Mouse (Mus musculus) adrenal gland, adult 18-20 months (tissue): ENCODE data around the gene Ifitm5. TPM values are rescaled to one million over a fixed set of nuclear protein-coding genes. Genes with fewer than 3 reads are reported as not detected.
A peak's percentile ranks its signal among the peaks of the same experiment; 100 is the strongest.

Experiments
- DNase-seq, 2 experiments: peaks; one replicate each; pipeline ENCODE4 v3.0.0; 2021 to 2022; ENCODE audit warnings: low spot score in 2 of 2
- total RNA-seq, 2 experiments: library from RNA; stranded (reverse); gene quantifications; 1 replicate in 1 of 2; 2 replicates in 1 of 2; pipeline ENCODE4 v1.2.3; 2021

The Ifitm5 gene
- total RNA-seq, 2 experiments from 2014 or later: 1.4 to 1.7 TPM

DNA sequence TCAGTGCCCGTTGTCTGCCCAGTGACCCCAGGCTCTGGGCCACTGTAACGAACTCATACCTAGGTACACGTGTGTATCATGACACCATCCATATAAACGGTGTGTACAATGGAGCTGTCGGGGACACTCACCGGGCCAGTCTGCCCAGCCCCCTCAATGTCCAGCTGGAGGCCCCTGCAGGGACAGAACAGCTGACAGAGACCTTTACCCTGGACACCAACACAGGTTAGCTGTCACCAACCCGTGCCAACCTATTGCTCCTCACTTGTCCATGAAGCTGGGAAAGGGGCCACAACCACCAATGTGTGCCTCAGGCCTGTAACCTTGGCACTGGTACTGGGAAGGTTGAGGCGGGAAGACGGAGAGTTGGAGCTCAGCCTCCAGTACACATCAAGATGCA, 7.8 kb downstream of the Ifitm5 start:
- DNase-seq: peak in 1 of 2 experiments; percentile 32

- DNase-seq: peak; percentile 83 to 84
Measured at GRCm38 (mm10) chr7:140941222-140942051, 8.7 kb downstream of the Ifitm5 start, which contains the start of gene Pgghg. TSS of gene Pgghg (plus strand) at chr7:140941391.

- no peak for DNase-seq
Measured at GRCm38 (mm10) chr7:140939669-140940171, 10.4 kb downstream of the Ifitm5 start.

GRCm38 (mm10) chr7:140938896-140939295, 11.2 kb downstream of the Ifitm5 start:
- no peak for DNase-seq

- DNase-seq: peak in 1 of 2 experiments; percentile 21
Measured at GRCm38 (mm10) chr7:140938436-140938835, 11.7 kb downstream of the Ifitm5 start.

GRCm38 (mm10) chr7:140927181-140927580, 22.9 kb downstream of the Ifitm5 start:
- DNase-seq: no peak

DNA sequence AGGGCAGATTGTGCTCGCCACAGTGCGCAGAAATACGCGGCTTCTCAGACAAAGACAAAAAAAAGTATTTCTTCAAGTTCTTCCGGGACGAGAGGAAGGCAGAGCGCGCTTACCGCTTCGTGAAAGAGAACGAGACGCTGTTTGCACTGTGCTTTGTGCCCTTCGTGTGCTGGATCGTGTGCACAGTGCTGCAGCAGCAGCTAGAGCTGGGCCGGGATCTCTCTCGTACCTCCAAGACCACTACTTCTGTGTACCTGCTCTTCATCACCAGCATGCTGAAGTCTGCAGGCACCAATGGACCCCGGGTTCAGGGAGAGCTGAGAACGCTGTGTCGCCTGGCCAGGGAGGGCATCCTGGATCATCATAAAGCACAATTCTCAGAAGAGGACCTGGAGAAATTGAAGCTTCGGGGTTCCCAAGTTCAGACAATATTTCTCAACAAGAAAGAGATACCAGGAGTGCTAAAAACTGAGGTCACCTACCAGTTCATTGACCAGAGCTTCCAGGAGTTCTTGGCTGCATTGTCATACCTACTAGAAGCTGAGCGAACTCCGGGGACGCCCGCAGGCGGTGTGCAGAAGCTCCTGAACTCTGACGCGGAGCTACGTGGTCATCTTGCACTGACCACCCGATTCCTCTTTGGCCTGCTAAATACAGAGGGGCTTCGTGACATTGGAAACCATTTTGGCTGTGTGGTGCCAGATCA, 26.9 kb downstream of the Ifitm5 start:
- no peak for DNase-seq

- peak; percentile 50 to 56 for DNase-seq
Measured at GRCm38 (mm10) chr7:140922398-140923069, 27.6 kb downstream of the Ifitm5 start.

- no peak for DNase-seq
Measured at GRCm38 (mm10) chr7:140921225-140921975, 28.7 kb downstream of the Ifitm5 start.

DNA sequence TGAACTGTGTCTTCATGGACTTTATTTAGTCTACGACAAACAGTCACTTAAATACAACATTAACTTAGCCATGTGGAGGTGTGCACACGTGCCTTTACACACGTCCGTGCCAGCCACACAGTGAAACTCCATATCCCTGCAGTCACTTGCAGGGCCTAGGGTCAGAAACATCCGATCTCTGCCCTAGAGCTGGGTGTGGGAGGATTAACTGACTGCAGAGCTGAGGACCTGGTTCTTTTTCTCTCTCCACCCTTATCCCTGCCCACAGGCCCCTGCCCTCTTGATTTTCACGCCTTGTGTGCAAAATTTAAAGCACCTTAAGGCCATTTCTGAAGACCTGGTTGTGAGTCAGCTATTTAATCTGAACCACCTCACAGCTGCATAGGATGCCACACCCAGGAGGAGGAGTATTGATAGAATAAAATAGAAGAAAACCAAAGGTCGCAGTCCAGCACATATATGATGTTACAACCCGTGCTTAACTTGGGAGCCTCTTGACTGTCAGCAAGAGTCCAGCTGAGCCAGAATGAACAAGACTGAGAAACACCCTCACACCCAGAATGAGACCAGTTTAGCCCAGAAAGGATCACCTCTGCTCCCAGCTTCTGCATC, 29.6 kb downstream of the Ifitm5 start, which contains the start of gene Nlrp6:
Gene Nlrp6 (plus strand): TSS at position 485 of the 612 bp plus-strand sequence.
- DNase-seq: no peak

GRCm38 (mm10) chr7:140919911-140920310, 30.2 kb downstream of the Ifitm5 start:
- DNase-seq: no peak

DNA sequence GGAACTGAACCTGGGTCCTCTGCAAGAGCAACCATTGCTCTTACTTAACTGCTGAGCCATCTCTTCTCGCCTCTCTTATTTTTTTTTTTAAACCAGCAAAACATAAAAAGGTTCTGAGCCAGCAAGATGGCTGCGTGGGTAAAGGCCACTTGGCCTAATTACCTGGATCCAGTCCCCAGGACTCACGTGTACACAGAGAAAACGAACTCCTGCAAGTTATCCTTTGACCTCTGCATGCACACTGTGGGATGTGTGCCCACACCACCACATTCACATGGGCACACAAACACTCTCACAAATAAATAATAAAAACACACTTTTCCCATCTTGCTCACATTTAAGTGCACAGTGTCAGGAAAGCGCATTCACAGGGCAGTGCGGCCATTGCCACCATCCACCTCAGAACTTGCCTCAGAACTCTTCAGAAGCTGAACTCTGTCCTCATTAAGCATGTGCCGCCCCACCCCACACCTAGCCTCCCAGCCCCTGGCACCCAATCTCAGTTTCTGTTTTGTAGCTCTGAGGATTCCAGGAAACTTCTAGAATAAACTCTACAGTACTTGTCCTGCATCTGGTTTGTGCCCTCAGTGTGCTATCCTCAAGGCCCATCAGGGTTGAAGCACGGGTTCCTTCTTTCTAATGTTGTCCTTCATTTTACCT, 35.9 kb downstream of the Ifitm5 start:
- no peak for DNase-seq

DNA sequence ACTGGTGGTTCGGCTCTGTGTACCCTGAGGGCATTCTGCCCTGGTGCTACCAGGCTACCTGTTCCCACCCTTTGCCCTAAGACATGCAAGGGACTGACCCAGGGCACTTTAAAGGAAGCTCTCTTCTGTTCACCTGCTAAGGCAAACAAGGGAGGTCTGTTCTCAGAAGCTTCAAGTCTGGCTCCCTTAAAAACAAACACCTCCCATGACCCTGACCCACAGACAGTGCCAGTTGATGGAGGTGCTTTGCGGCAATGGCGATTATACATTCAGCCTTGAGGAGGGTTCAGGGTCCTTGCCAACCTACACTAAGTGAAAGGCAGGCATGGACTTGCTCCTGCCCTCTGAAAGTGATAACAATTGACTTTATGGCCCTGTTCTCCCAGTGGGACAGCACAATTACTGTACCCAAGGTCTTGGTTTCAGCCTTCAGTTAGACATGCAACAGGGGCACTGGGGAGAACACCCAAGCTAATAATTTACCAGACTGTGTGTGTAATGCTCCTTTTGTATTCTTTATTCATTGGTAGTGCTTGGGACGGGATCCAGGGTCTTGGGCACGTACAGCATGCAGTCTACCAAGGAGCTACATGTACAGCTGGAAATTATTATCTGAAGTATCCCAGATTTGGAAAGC, 37.1 kb downstream of the Ifitm5 start:
- DNase-seq: no peak

DNA sequence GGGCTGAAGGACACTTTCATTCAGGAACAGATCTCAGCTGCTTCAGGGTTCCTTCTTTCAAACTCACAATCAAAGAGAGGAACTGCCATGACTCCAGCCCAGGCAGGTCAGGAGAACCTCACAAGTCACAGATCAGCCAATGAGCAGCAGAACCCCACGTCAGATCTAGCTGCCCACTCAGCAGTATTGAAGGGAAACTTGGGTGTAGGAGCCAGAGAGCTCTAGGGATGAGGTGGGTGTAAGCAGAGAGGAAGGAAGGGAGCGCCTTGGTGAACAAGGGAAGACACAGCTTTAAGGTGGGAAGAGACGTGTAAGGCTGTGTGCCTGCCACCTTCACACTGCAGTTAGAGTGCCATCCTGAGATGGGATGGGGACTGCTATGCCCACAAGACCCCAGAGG, 37.8 kb downstream of the Ifitm5 start:
- no peak for DNase-seq

GRCm38 (mm10) chr7:140908634-140909107, 41.4 kb downstream of the Ifitm5 start:
- peak; percentile 82 to 83 for DNase-seq

DNA sequence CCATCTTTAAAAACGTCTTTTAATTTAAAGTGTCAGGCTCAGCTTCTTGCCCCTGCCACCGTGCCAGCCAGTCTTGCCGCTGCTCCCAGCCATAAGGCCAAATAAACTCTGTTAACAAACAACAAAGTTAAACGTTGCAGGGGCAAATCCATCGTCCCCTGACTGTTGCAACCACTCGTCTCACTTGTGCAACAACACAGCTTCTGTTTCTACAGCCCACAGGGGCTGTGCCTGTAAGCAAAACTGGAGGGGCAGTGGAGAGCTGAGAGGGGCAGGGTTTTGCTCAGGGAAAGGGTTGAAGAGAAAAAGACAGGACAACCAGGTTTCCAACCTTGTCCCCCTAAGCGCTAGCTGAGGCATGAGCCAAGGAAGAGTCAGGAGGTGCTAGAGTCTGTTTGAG, 41.9 kb downstream of the Ifitm5 start:
- DNase-seq: no peak

GRCm38 (mm10) chr7:140907697-140908096, 42.4 kb downstream of the Ifitm5 start:
- DNase-seq: no peak

DNA sequence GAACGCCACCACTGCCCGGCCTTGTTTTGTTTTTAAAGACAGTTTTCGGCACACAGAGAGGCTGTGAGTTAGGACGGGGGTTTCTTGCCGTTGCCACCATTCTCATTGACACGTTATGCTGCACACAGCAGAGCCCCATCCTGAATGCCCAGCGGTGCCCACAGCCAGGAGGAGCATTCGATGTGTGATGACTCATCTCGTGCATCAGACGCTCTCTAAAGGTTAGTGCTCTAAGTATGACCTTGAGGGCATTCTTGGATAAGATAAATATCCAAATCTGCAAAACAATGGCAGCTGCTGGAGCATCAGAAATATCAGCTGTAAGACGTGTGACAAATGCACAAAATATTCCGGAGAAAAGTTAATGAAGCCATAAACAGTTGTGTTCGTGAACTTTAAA, 43.0 kb downstream of the Ifitm5 start:
- DNase-seq: peak; percentile 33 to 34

DNA sequence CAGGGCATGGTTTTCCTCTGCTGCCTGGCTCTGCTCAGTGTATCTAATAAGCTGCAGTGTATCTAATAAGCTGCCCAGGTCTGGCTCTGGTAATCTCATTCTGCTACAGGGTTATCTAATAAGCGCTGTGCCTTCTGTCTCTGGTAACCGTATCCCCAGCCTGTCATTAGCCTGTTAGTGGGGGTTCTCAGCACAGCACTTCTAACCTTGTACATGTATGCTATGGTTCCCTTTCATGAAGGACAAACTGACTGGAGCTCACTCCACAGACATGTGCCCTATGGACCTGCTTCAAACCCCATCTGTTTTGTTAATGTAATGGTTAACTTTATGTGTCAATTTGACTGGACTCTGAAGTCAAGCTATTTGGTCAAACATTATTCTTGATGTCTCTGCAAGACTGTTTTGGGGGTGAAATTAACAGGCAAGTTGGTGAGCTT, 44.4 kb downstream of the Ifitm5 start:
- no peak for DNase-seq
